Mouse (Mus musculus) gastrocnemius, postnatal 10 days (tissue): ENCODE measurements at regions not wholly inside any gene's neighbourhood (a gene's known extent, or its start where the extent isn't known, plus 50 kb on each side); places are given as distances from the start of the nearest gene placed in this dataset.
A peak's percentile ranks its signal among the peaks of the same experiment; 100 is the strongest.

Experiments
- DNase-seq: peaks from one replicate; pipeline ENCODE4 v3.0.0; 2021; ENCODE audit warnings: mixed read lengths

GRCm38 (mm10) chr7:73278616-73279015 lies 96.7 kb upstream of the Rgma start:
- DNase-seq = peak; percentile 43

GRCm38 (mm10) chr7:73279936-73280445 lies 95.3 kb upstream of the Rgma start:
- no peak for DNase-seq

- no peak for DNase-seq
Measured at GRCm38 (mm10) chr7:73286244-73286643, 89.1 kb upstream of the Rgma start.

GRCm38 (mm10) chr7:73293337-73293736 lies 82.0 kb upstream of the Rgma start:
- DNase-seq = peak; percentile 24

- DNase-seq = no peak
Measured at GRCm38 (mm10) chr7:73294399-73294798, 80.9 kb upstream of the Rgma start.

GRCm38 (mm10) chr7:73302501-73302900 lies 72.8 kb upstream of the Rgma start:
- DNase-seq = no peak

- no peak for DNase-seq
Measured at GRCm38 (mm10) chr7:73303818-73304217, 71.5 kb upstream of the Rgma start.

- DNase-seq = no peak
Measured at GRCm38 (mm10) chr7:73304799-73305198, 70.5 kb upstream of the Rgma start.

- no peak for DNase-seq
Measured at GRCm38 (mm10) chr7:73305286-73305975, 69.9 kb upstream of the Rgma start.

- no peak for DNase-seq
Measured at GRCm38 (mm10) chr7:73306296-73306695, 69.0 kb upstream of the Rgma start.

- no peak for DNase-seq
Measured at GRCm38 (mm10) chr7:73306728-73307127, 68.6 kb upstream of the Rgma start.

GRCm38 (mm10) chr7:73307586-73308490 lies 67.5 kb upstream of the Rgma start:
- DNase-seq = no peak

GRCm38 (mm10) chr7:73308981-73309380 lies 66.3 kb upstream of the Rgma start:
- no peak for DNase-seq

- DNase-seq = no peak
Measured at GRCm38 (mm10) chr7:73310056-73310455, 65.3 kb upstream of the Rgma start.

- DNase-seq = no peak
Measured at GRCm38 (mm10) chr7:73310581-73311136, 64.7 kb upstream of the Rgma start.

- DNase-seq = no peak
Measured at GRCm38 (mm10) chr7:73315555-73315954, 59.8 kb upstream of the Rgma start.

GRCm38 (mm10) chr7:73317574-73317973 lies 57.7 kb upstream of the Rgma start:
- DNase-seq = no peak

GRCm38 (mm10) chr7:73319004-73319403 lies 56.3 kb upstream of the Rgma start:
- DNase-seq = no peak

- no peak for DNase-seq
Measured at GRCm38 (mm10) chr7:73319994-73320393, 55.3 kb upstream of the Rgma start.

- DNase-seq = no peak
Measured at GRCm38 (mm10) chr7:73322466-73323151, 52.7 kb upstream of the Rgma start.

- DNase-seq = no peak
Measured at GRCm38 (mm10) chr7:73323556-73323955, 51.8 kb upstream of the Rgma start.

GRCm38 (mm10) chr7:73325503-73325902 lies 49.8 kb upstream of the Rgma start:
- DNase-seq = no peak
